Mouse (Mus musculus): ENCODE data around the gene Krtap5-4.
"Not testable (repeated sequence)": the region's sequence is repeated elsewhere in the genome, so short reads cannot be mapped to it uniquely, and the experiment has no call there.

The Krtap5-4 gene

GRCm38 (mm10) chr7:142303249-142303648, at the start of gene Krtap5-4:
Gene Krtap5-4, plus strand, starts transcription at chr7:142303549.
- no peak for DNase-seq (ENCODE audit: low read depth, low spot score)

- DNase-seq (ENCODE audit: low read depth, low spot score), result no peak
These were observed 47.8 kb upstream of the Krtap5-4 start for GRCm38 (mm10) chr7:142255517-142255916.

GRCm38 (mm10) chr7:142258254-142258653, 45.1 kb upstream of the Krtap5-4 start, which contains the start of gene Gm2431:
Gene Gm2431, minus strand, starts transcription at chr7:142258354.
- not testable (repeated sequence) for DNase-seq (ENCODE audit: low read depth, low spot score)

GRCm38 (mm10) chr7:142274263-142274662, 29.1 kb upstream of the Krtap5-4 start, which contains the start of gene Gm4559:
Gene Gm4559, minus strand, starts transcription at chr7:142274363.
- not testable (repeated sequence) for DNase-seq (ENCODE audit: low read depth, low spot score)

- peak; percentile 36 for DNase-seq (ENCODE audit: low read depth, low spot score)
These were observed 25.2 kb upstream of the Krtap5-4 start for GRCm38 (mm10) chr7:142278183-142278582.

GRCm38 (mm10) chr7:142279291-142279690, 24.1 kb upstream of the Krtap5-4 start:
- not testable (repeated sequence) for DNase-seq (ENCODE audit: low read depth, low spot score)

- not testable (repeated sequence) for DNase-seq (ENCODE audit: low read depth, low spot score)
These were observed 20.5 kb upstream of the Krtap5-4 start for GRCm38 (mm10) chr7:142282847-142283246.

GRCm38 (mm10) chr7:142284023-142284591, 19.2 kb upstream of the Krtap5-4 start:
- DNase-seq (ENCODE audit: low read depth, low spot score), result peak; percentile 72

- DNase-seq (ENCODE audit: low read depth, low spot score), result peak; percentile 85
These were observed 18.7 kb upstream of the Krtap5-4 start for GRCm38 (mm10) chr7:142284615-142285080.

GRCm38 (mm10) chr7:142285130-142285835, 18.1 kb upstream of the Krtap5-4 start:
- no peak for DNase-seq (ENCODE audit: low read depth, low spot score)

- not testable (repeated sequence) for DNase-seq (ENCODE audit: low read depth, low spot score)
These were observed 17.3 kb upstream of the Krtap5-4 start for GRCm38 (mm10) chr7:142285910-142286612.

- DNase-seq (ENCODE audit: low read depth, low spot score), result peak; percentile 26
These were observed 9.5 kb upstream of the Krtap5-4 start for GRCm38 (mm10) chr7:142293851-142294250.

GRCm38 (mm10) chr7:142295418-142295817, 7.9 kb upstream of the Krtap5-4 start:
- DNase-seq (ENCODE audit: low read depth, low spot score), result no peak

- not testable (repeated sequence) for DNase-seq (ENCODE audit: low read depth, low spot score)
These were observed 7.2 kb upstream of the Krtap5-4 start for GRCm38 (mm10) chr7:142296108-142296507.

- not testable (repeated sequence) for DNase-seq (ENCODE audit: low read depth, low spot score)
These were observed 6.3 kb upstream of the Krtap5-4 start, which contains the start of gene Krtap5-1 for GRCm38 (mm10) chr7:142297018-142297417. Gene Krtap5-1, minus strand, starts transcription at chr7:142297118.

GRCm38 (mm10) chr7:142303929-142304328, 580 bp downstream of the Krtap5-4 start:
- DNase-seq (ENCODE audit: low read depth, low spot score), result not testable (repeated sequence)

GRCm38 (mm10) chr7:142314600-142315285, 11.4 kb downstream of the Krtap5-4 start:
- no peak for DNase-seq (ENCODE audit: low read depth, low spot score)

- DNase-seq (ENCODE audit: low read depth, low spot score), result peak; percentile 44
These were observed 13.2 kb downstream of the Krtap5-4 start for GRCm38 (mm10) chr7:142316558-142316957.

- no peak for DNase-seq (ENCODE audit: low read depth, low spot score)
These were observed 13.9 kb downstream of the Krtap5-4 start for GRCm38 (mm10) chr7:142317216-142317615.

GRCm38 (mm10) chr7:142319124-142319523, 15.8 kb downstream of the Krtap5-4 start:
- DNase-seq (ENCODE audit: low read depth, low spot score), result no peak

GRCm38 (mm10) chr7:142320906-142321305, 17.6 kb downstream of the Krtap5-4 start:
- no peak for DNase-seq (ENCODE audit: low read depth, low spot score)

Data from CD4-positive helper T cell, adult 2 months (primary cell).